Mouse (Mus musculus) bone marrow, adult 2 months (tissue): Measurements from ENCODE around the gene Dstyk.

ENCODE experiments used
- CTCF ChIP-seq: fragments of 200-500 bp; IDR thresholded peaks from 2 replicates; pipeline ENCODE4 v1.5.1; 2011; ENCODE audit warnings: low read length, control low read depth; ENCODE audit not compliant: control insufficient read depth, insufficient read depth
- POLR2A ChIP-seq: fragments of 200-500 bp; IDR thresholded peaks from 2 replicates; pipeline ENCODE4 v1.6.1; 2011; ENCODE audit warnings: low read depth, mild to moderate bottlenecking, control low read depth, low read length, borderline replicate concordance; ENCODE audit not compliant: control insufficient read depth

- TF ChIP-seq CTCF (no peak), POLR2A (no peak)
These were observed 42.5 kb upstream of the Dstyk start for GRCm38 (mm10) chr1:132374873-132375244.
